Mouse (Mus musculus): ENCODE measurements around the gene Cabp2.
"Not testable (repeated sequence)": the region's sequence is repeated elsewhere in the genome, so short reads cannot be mapped to it uniquely, and the experiment has no call there.

GRCm38 (mm10) chr19:4049069-4049468, 32.3 kb upstream of the Cabp2 start:
- not testable (repeated sequence) for TF ChIP-seq ZC3H11A (IDR thresholded peaks at IDR 0.05; ENCODE audit: borderline replicate concordance, low read depth, low read length); CHD2 (IDR thresholded peaks at IDR 0.05; ENCODE audit: low read depth, low read length); HCFC1 (IDR thresholded peaks at IDR 0.05; ENCODE audit: borderline replicate concordance, insufficient read depth, low read length); MAFK (IDR thresholded peaks at IDR 0.05; ENCODE audit: insufficient read depth, low read depth, low read length)
- 0 out of 2 replicates have a peak, but pooled peaks have one; percentile 7 for TF ChIP-seq ZNF384 (IDR thresholded peaks at IDR 0.05; ENCODE audit: low read depth, low read length)
